Mouse (Mus musculus) stomach, embryonic 16.5 days (tissue): ENCODE measurements around the gene Dip2c. TPM values are rescaled to one million over a fixed set of nuclear protein-coding genes. Genes with fewer than 3 reads are reported as not detected.

Experiments used
- ATAC-seq: fragments of 200-750 bp; cut with Nextera tagmentation; 2 replicates; pipeline ENCODE4 v1.8.0; 2017; ENCODE audit warnings: moderate number of reproducible peaks, moderate TSS enrichment; ENCODE audit not compliant: insufficient read depth, low FRiP score
- H3K27ac ChIP-seq: fragments of 300-500 bp; sonication (generic); 2 replicates; pipeline ENCODE4 v1.5.1; 2014; ENCODE audit warnings: low read length
- H3K27me3 ChIP-seq: fragments of 300-500 bp; sonication (generic); 2 replicates; pipeline ENCODE4 v1.6.1; 2014; ENCODE audit warnings: low read length, control low read depth, mixed read lengths; ENCODE audit not compliant: control insufficient read depth, insufficient read depth
- H3K36me3 ChIP-seq: fragments of 300-500 bp; sonication (generic); 2 replicates; pipeline ENCODE4 v1.6.1; 2014; ENCODE audit warnings: low read length; ENCODE audit not compliant: control insufficient read depth, insufficient read depth
- H3K4me1 ChIP-seq: fragments of 300-500 bp; sonication (generic); 2 replicates; pipeline ENCODE4 v1.6.1; 2014; ENCODE audit warnings: low read length, control low read depth, mixed read lengths; ENCODE audit not compliant: control insufficient read depth, insufficient read depth
- H3K4me2 ChIP-seq: fragments of 300-500 bp; sonication (generic); 2 replicates; pipeline ENCODE4 v1.6.1; 2014; ENCODE audit warnings: low read depth, low read length, mixed read lengths
- H3K4me3 ChIP-seq: fragments of 300-500 bp; sonication (generic); replicated peaks from 2 replicates; pipeline ENCODE4 v1.5.1; 2014; ENCODE audit warnings: mild to moderate bottlenecking, low read length
- H3K9ac ChIP-seq: fragments of 300-500 bp; sonication (generic); 2 replicates; pipeline ENCODE4 v1.6.1; 2014; ENCODE audit warnings: low read length
- H3K9me3 ChIP-seq: fragments of 300-500 bp; sonication (generic); replicated peaks from 2 replicates; pipeline ENCODE4 v1.6.1; 2016; ENCODE audit warnings: low read length, control low read depth; ENCODE audit not compliant: control insufficient read depth
- WGBS: fragments of 180-500 bp; shearing (Covaris S2); extraction: QIAGEN DNeasy Blood & Tissue Kit; methylation state at CpG from one replicate; pipeline ENCODE4 v1.1.7; 2014; 5-methylcytosine and 5-hydroxymethylcytosine counted together
- polyA plus RNA-seq: library from polyadenylated mRNA; unstranded; fragments of >200 nt; fragmentation: Nextera tagmentation; extraction: Ambion mirVana; gene quantifications from 2 replicates; pipeline ENCODE4 v1.2.1, GENCODE M21; 2015

Gene Dip2c
- polyA plus RNA-seq, 1 experiment from 2014 or later = 4.5 TPM

- H3K4me2 ChIP-seq = no peak overlapping the region
These were observed 114.0 kb downstream of the Dip2c start for GRCm38 (mm10) chr13:9390204-9390804.

GRCm38 (mm10) chr13:9393470-9393869 is 117.1 kb downstream of the Dip2c start:
- H3K27me3 ChIP-seq = no peaks in the 10 kb centered on the region
- H3K27ac ChIP-seq = no peak overlapping the region
- no peaks in the 10 kb centered on the region for H3K4me1 ChIP-seq
- no peak for ATAC-seq
- H3K9ac ChIP-seq = no peak overlapping the region
- no peaks in the 10 kb centered on the region for H3K36me3 ChIP-seq
- H3K4me2 ChIP-seq = no peak overlapping the region
- 84% methylated on average over 3 of the region's 3 CpGs for WGBS
- H3K4me3 ChIP-seq = no peak overlapping the region
- no peaks in the 10 kb centered on the region for H3K9me3 ChIP-seq

More at GRCm38 (mm10) chr13:9390204-9390804, 114.0 kb downstream of the Dip2c start:
- Histone ChIP-seq H3K36me3 (no peaks in the 10 kb centered on the region), H3K9me3 (no peaks in the 10 kb centered on the region), H3K4me3 (no peak overlapping the region), H3K4me1 (no peaks in the 10 kb centered on the region), H3K27me3 (no peaks in the 10 kb centered on the region), H3K27ac (no peak overlapping the region), H3K9ac (no peak overlapping the region)
- WGBS = 52% methylated on average over 5 of the region's 5 CpGs
- ATAC-seq = 0 out of 2 replicates have a peak, but pooled peaks have one; percentile 13

- Histone ChIP-seq H3K9me3 (no peaks in the 10 kb centered on the region), H3K36me3 (no peaks in the 10 kb centered on the region), H3K4me2 (no peak overlapping the region), H3K9ac (no peak overlapping the region), H3K4me3 (no peak overlapping the region), H3K4me1 (no peaks in the 10 kb centered on the region), H3K27ac (no peak overlapping the region), H3K27me3 (no peaks in the 10 kb centered on the region)
- WGBS = 51% methylated on average over 1 of the region's 1 CpGs
- no peak for ATAC-seq
These were observed 119.0 kb downstream of the Dip2c start for GRCm38 (mm10) chr13:9395286-9395685.

- H3K27ac ChIP-seq = no peak overlapping the region
- 79% methylated on average over 1 of the region's 1 CpGs for WGBS
- no peaks in the 10 kb centered on the region for H3K4me1 ChIP-seq
- no peak for ATAC-seq
- H3K27me3 ChIP-seq = no peaks in the 10 kb centered on the region
- no peak overlapping the region for H3K9ac ChIP-seq
- no peak overlapping the region for H3K4me3 ChIP-seq
- no peaks in the 10 kb centered on the region for H3K9me3 ChIP-seq
- no peak overlapping the region for H3K4me2 ChIP-seq
- no peaks in the 10 kb centered on the region for H3K36me3 ChIP-seq
These were observed 122.5 kb downstream of the Dip2c start for GRCm38 (mm10) chr13:9398846-9399245.

- no peak for ATAC-seq
- Histone ChIP-seq H3K36me3 (no peaks in the 10 kb centered on the region), H3K27ac (no peak overlapping the region), H3K4me3 (no peak overlapping the region), H3K27me3 (no peaks in the 10 kb centered on the region), H3K4me2 (no peak overlapping the region), H3K9me3 (no peaks in the 10 kb centered on the region), H3K9ac (no peak overlapping the region), H3K4me1 (no peaks in the 10 kb centered on the region)
- 65% methylated on average over 1 of the region's 1 CpGs for WGBS
These were observed 129.1 kb downstream of the Dip2c start for GRCm38 (mm10) chr13:9405399-9405798.

GRCm38 (mm10) chr13:9408983-9409382 is 132.7 kb downstream of the Dip2c start:
- Histone ChIP-seq H3K9ac (no peak overlapping the region), H3K27ac (no peak overlapping the region), H3K4me2 (no peak overlapping the region), H3K4me3 (no peak overlapping the region), H3K27me3 (no peaks in the 10 kb centered on the region), H3K9me3 (no peaks in the 10 kb centered on the region), H3K36me3 (no peaks in the 10 kb centered on the region), H3K4me1 (no peaks in the 10 kb centered on the region)
- WGBS = 92% methylated on average over 4 of the region's 4 CpGs
- no peak for ATAC-seq

- Histone ChIP-seq H3K9me3 (no peaks in the 10 kb centered on the region), H3K9ac (no peak overlapping the region), H3K27ac (no peak overlapping the region), H3K4me3 (no peak overlapping the region), H3K27me3 (no peaks in the 10 kb centered on the region), H3K36me3 (no peaks in the 10 kb centered on the region), H3K4me2 (no peak overlapping the region), H3K4me1 (peaks cover 3% of the 10 kb centered on the region; the same call in 1 of the 2 replicates)
- 92% methylated on average over 3 of the region's 3 CpGs for WGBS
- no peak for ATAC-seq
These were observed 142.1 kb downstream of the Dip2c start for GRCm38 (mm10) chr13:9418441-9418840.

- Histone ChIP-seq H3K4me1 (peaks cover 3% of the 10 kb centered on the region; the same call in 1 of the 2 replicates), H3K9ac (no peak overlapping the region), H3K27ac (no peak overlapping the region), H3K4me2 (no peak overlapping the region), H3K4me3 (no peak overlapping the region), H3K9me3 (no peaks in the 10 kb centered on the region), H3K27me3 (no peaks in the 10 kb centered on the region), H3K36me3 (no peaks in the 10 kb centered on the region)
- no peak for ATAC-seq
These were observed 142.9 kb downstream of the Dip2c start for GRCm38 (mm10) chr13:9419213-9419612.

- no peak for ATAC-seq
- 90% methylated on average over 4 of the region's 4 CpGs for WGBS
- Histone ChIP-seq H3K4me1 (peaks cover 3% of the 10 kb centered on the region; the same call in 1 of the 2 replicates), H3K4me3 (no peak overlapping the region), H3K9ac (no peak overlapping the region), H3K4me2 (no peak overlapping the region), H3K36me3 (no peaks in the 10 kb centered on the region), H3K9me3 (no peaks in the 10 kb centered on the region), H3K27me3 (no peaks in the 10 kb centered on the region), H3K27ac (no peak overlapping the region)
These were observed 145.6 kb downstream of the Dip2c start for GRCm38 (mm10) chr13:9421949-9422348.
